In genomic region chr4:124983893-124984526, GRCm38 (mm10) we compare ENCODE assay signal across 9 mouse cellular contexts. TPM values are rescaled to one million over a fixed set of nuclear protein-coding genes. Genes with fewer than 3 reads are reported as not detected.
DNase-seq lines count a peak whose midpoint lies in the region; ATAC-seq and TF ChIP-seq lines count a peak whose summit lies in the region.
"Had no signal": no experiment of that assay in that cellular context is flagged by ENCODE, and none has a peak within 500 bp of the region (broad histone marks: within the 10 kb centered on the region; RNA-seq: fewer than 3 reads in every experiment).

No protein-coding gene starts in this region.

- peak; percentile 55 for ATAC-seq in hindbrain, postnatal 0 days
- no peak for ATAC-seq in hindbrain, embryonic 14.5 days (ENCODE audit: low FRiP score)
- no peak; the same call in 1 of the 2 replicates for ATAC-seq in G1E (ENCODE audit: extremely low read depth, insufficient number of reproducible peaks, low FRiP score, poor library complexity, severe bottlenecking)

- no peak overlapping the region for H3K4me2 ChIP-seq in hindbrain, postnatal 0 days (ENCODE audit: low read depth, low read length)
- no peak overlapping the region for H3K4me2 ChIP-seq in hindbrain, embryonic 14.5 days (replicated peaks)

- DNase-seq in hindbrain, postnatal 0 days (ENCODE audit: low spot score) = peak; percentile 44
- no peak for DNase-seq in hindbrain, embryonic 14.5 days (ENCODE audit: low spot score)
- DNase-seq in 3T3-L1 (ENCODE audit: low read depth, low spot score) = peak; percentile 12
- DNase-seq in G1E (ENCODE audit: low spot score) = no peak
- peak; percentile 31 for DNase-seq in induced T-regulatory cell, adult 2 months (ENCODE audit: low read depth)
- no peak for DNase-seq in heart, postnatal 14 days
- DNase-seq in right cerebral cortex, postnatal 4 days = no peak
- no peak for DNase-seq in left cerebral cortex, postnatal 25 days (ENCODE audit: low spot score in 2 of 2)
- DNase-seq: adrenal gland, adult 8-10 months had no signal

- H3K9me3 ChIP-seq in hindbrain, postnatal 0 days (ENCODE audit: low read length) = no peaks in the 10 kb centered on the region
- no peaks in the 10 kb centered on the region for H3K9me3 ChIP-seq in hindbrain, embryonic 14.5 days (ENCODE audit: control insufficient read depth, low read length)
- H3K9me3 ChIP-seq in G1E (replicated peaks) = peaks cover 7% of the 10 kb centered on the region

- no peak overlapping the region for H3K4me3 ChIP-seq in hindbrain, postnatal 0 days (ENCODE audit: low read length)
- H3K4me3 ChIP-seq in hindbrain, embryonic 14.5 days (replicated peaks; ENCODE audit: low read length) = no peak overlapping the region
- no peak overlapping the region for H3K4me3 ChIP-seq in G1E (ENCODE audit: low read depth, low read length)

- no peaks in the 10 kb centered on the region; the same call in 1 of the 2 replicates for H3K4me1 ChIP-seq in hindbrain, postnatal 0 days (ENCODE audit: insufficient read depth, low read length)
- peaks cover 17% of the 10 kb centered on the region; the same call in 1 of the 2 replicates for H3K4me1 ChIP-seq in hindbrain, embryonic 14.5 days (replicated peaks; ENCODE audit: control insufficient read depth, insufficient read depth, low read length)
- peaks cover 5% of the 10 kb centered on the region for H3K4me1 ChIP-seq in G1E (ENCODE audit: insufficient read depth, low read depth, low read length)

- no peaks in the 10 kb centered on the region for H3K36me3 ChIP-seq in hindbrain, postnatal 0 days (ENCODE audit: insufficient read depth, low read length)
- no peaks in the 10 kb centered on the region for H3K36me3 ChIP-seq in hindbrain, embryonic 14.5 days (replicated peaks; ENCODE audit: control insufficient read depth, insufficient read depth)
- H3K36me3 ChIP-seq in G1E (replicated peaks) = no peaks in the 10 kb centered on the region

- 13% methylated on average over 9 of the region's 9 CpGs for WGBS in hindbrain, postnatal 0 days
- 19% methylated on average over 9 of the region's 9 CpGs for WGBS in hindbrain, embryonic 14.5 days

- peak; percentile 50 for TF ChIP-seq CTCF in hindbrain, postnatal 0 days (IDR thresholded peaks at IDR 0.05; ENCODE audit: low read depth)
- 0 out of 2 replicates have a peak, but pooled peaks have one; percentile 19 for TF ChIP-seq CTCF in G1E (IDR thresholded peaks at IDR 0.05; ENCODE audit: low read depth, low read length)

- H3K27ac ChIP-seq in hindbrain, postnatal 0 days = no peak overlapping the region
- no peak overlapping the region for H3K27ac ChIP-seq in hindbrain, embryonic 14.5 days

- H3K9ac ChIP-seq in hindbrain, postnatal 0 days (replicated peaks; ENCODE audit: low read length) = no peak overlapping the region
- no peak overlapping the region for H3K9ac ChIP-seq in hindbrain, embryonic 14.5 days

- intact Hi-C loops in heart, postnatal 14 days (cut with DNase I) = no loop called here
- intact Hi-C loops in left cerebral cortex, postnatal 25 days (cut with DNase I) = loop anchor here (2.0 kb wide), 1 partner anchor 37 kb away; no protein-coding TSS in a partner anchor

- peaks cover 44% of the 10 kb centered on the region for H3K27me3 ChIP-seq in hindbrain, postnatal 0 days (ENCODE audit: insufficient read depth, low read length)
- peaks cover 60% of the 10 kb centered on the region for H3K27me3 ChIP-seq in hindbrain, embryonic 14.5 days (ENCODE audit: control insufficient read depth, insufficient read depth, low read length)
- H3K27me3 ChIP-seq in G1E (ENCODE audit: insufficient read depth, low read length) = peaks cover 13% of the 10 kb centered on the region

RNA-seq across cellular contexts. Expression of gene Rspo1, which starts 2.2 kb away (rescaled TPM):
- total RNA-seq in hindbrain, postnatal 0 days (2014; rRNA removed) = 0.36 and 13.6 TPM in 2 replicates
- 0.74 and 0.95 TPM in 2 replicates for polyA plus RNA-seq in hindbrain, postnatal 0 days (2015; fragmentation: Nextera tagmentation; extraction: Ambion mirVana)
- 1.2 and 1.9 TPM in 2 replicates for polyA plus RNA-seq in hindbrain, embryonic 14.5 days (2014; fragmentation: Nextera tagmentation; extraction: Ambion mirVana)
- total RNA-seq in G1E (2014; fragmentation: Nextera tagmentation) (not detected in 2 replicates), G1E (2017) (not detected in 2 replicates)
- polyA plus RNA-seq in G1E (2012) = not detected in 2 replicates
- total RNA-seq in heart, postnatal 14 days (2021) = 1 to 10 TPM; 3.7 to 5.8 TPM
- total RNA-seq in left cerebral cortex, postnatal 25 days (2021) = 10 to 100 TPM; 12.7 to 13.2 TPM

RNA-seq across cellular contexts. Expression of gene Gnl2, which starts 32.4 kb away (rescaled TPM):
- 22.5 and 26.0 TPM in 2 replicates for total RNA-seq in hindbrain, postnatal 0 days (2014; rRNA removed)
- 70.2 and 77.6 TPM in 2 replicates for polyA plus RNA-seq in hindbrain, postnatal 0 days (2015; fragmentation: Nextera tagmentation; extraction: Ambion mirVana)
- 81.6 and 86.1 TPM in 2 replicates for polyA plus RNA-seq in hindbrain, embryonic 14.5 days (2014; fragmentation: Nextera tagmentation; extraction: Ambion mirVana)
- 176 and 187 TPM in 2 replicates for total RNA-seq in G1E (2014; fragmentation: Nextera tagmentation)
- total RNA-seq in G1E (2017) = 165 and 200 TPM in 2 replicates
- 110 and 111 TPM in 2 replicates for polyA plus RNA-seq in G1E (2012)
- total RNA-seq in heart, postnatal 14 days (2021) = 10 to 100 TPM; 27.1 to 29.8 TPM
- 10 to 100 TPM; 55.4 to 62.6 TPM for total RNA-seq in left cerebral cortex, postnatal 25 days (2021)

RNA-seq across cellular contexts. Expression of gene Cdca8, which starts 44.9 kb away (rescaled TPM):
- 10.8 and 17.1 TPM in 2 replicates for total RNA-seq in hindbrain, postnatal 0 days (2014; rRNA removed)
- polyA plus RNA-seq in hindbrain, postnatal 0 days (2015; fragmentation: Nextera tagmentation; extraction: Ambion mirVana) = 28.9 and 35.1 TPM in 2 replicates
- polyA plus RNA-seq in hindbrain, embryonic 14.5 days (2014; fragmentation: Nextera tagmentation; extraction: Ambion mirVana) = 19.0 and 28.7 TPM in 2 replicates
- total RNA-seq in G1E (2014; fragmentation: Nextera tagmentation) (102 and 129 TPM in 2 replicates), G1E (2017) (90.3 and 106 TPM in 2 replicates)
- polyA plus RNA-seq in G1E (2012) = 141 and 184 TPM in 2 replicates
- total RNA-seq in heart, postnatal 14 days (2021) = 1 to 10 TPM; 3.6 to 7.0 TPM
- 1 to 10 TPM; 1.2 to 1.6 TPM for total RNA-seq in left cerebral cortex, postnatal 25 days (2021)

RNA-seq across cellular contexts. Expression of gene 9930104L06Rik, which starts 47.2 kb away (rescaled TPM):
- 12.8 and 15.5 TPM in 2 replicates for total RNA-seq in hindbrain, postnatal 0 days (2014; rRNA removed)
- polyA plus RNA-seq in hindbrain, postnatal 0 days (2015; fragmentation: Nextera tagmentation; extraction: Ambion mirVana) = 9.3 and 9.4 TPM in 2 replicates
- polyA plus RNA-seq in hindbrain, embryonic 14.5 days (2014; fragmentation: Nextera tagmentation; extraction: Ambion mirVana) = 4.1 and 5.2 TPM in 2 replicates
- total RNA-seq in G1E (2014; fragmentation: Nextera tagmentation) (10.2 and 15.0 TPM in 2 replicates), G1E (2017) (12.2 and 16.9 TPM in 2 replicates)
- 2.9 and 4.3 TPM in 2 replicates for polyA plus RNA-seq in G1E (2012)
- total RNA-seq in heart, postnatal 14 days (2021) = 10 to 100 TPM in 1 of 2 experiments, 1 to 10 TPM in 1; 9.8 to 10.2 TPM
- 10 to 100 TPM; 17.9 TPM for total RNA-seq in left cerebral cortex, postnatal 25 days (2021)

Comparison
In these comparisons a context has a peak if more than half of its experiments do, and no peak if none do; other contexts are left out.
1. DNase-seq: peak in hindbrain, postnatal 0 days (single experiment), 3T3-L1 (single experiment) and induced T-regulatory cell, adult 2 months (single experiment); none in hindbrain, embryonic 14.5 days (single experiment), G1E (single experiment), heart, postnatal 14 days (0 of 2), right cerebral cortex, postnatal 4 days (single experiment) and left cerebral cortex, postnatal 25 days (0 of 2).